Mouse (Mus musculus): ENCODE results near the gene Ptpn14.

DNA sequence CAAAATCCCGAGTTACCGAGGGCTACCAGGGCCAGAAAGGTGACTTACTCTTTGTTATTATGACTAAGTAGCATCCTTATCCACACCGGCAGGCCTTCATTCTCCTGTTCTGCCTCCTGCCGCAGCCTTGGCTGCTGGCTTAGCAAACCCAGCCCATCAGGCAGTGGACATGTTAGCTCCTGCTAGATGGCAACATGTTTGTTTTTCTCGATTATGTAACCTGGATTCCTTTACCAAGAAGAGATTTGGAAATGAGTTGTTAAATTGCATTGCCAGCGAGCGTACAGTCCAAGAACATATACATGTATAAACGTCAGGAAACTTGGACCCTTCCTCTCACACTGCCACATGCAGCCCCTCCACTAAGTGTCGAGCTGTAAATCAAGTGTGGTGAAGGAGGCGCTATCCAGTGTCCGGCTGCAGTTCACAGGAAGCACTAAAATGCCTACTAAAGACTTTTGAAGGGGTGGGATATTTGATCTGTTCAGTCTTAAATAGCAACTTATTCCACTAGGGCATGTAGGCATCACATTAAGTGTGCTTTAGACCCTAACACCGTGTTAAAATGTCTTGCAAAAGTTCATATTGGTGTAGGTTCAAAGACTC is 21.9 kb upstream of the Ptpn14 start:
- TF ChIP-seq CTCF (IDR thresholded peaks at IDR 0.05; ENCODE audit: extremely low read depth, insufficient read depth, insufficient read length, insufficient replicate concordance) (no peak), POLR2A (IDR thresholded peaks at IDR 0.05; ENCODE audit: low read depth, low read length) (no peak)

Measured in spleen, adult 2 months (tissue).